Mouse (Mus musculus): ENCODE data around the gene Dpysl4. TPM values are rescaled to one million over a fixed set of nuclear protein-coding genes. Genes with fewer than 3 reads are reported as not detected.
A peak's percentile ranks its signal among the peaks of the same experiment; 100 is the strongest.

The Dpysl4 gene
- total and polyA plus RNA-seq, 3 experiments = not detected

- Histone ChIP-seq H3K4me1 (ENCODE audit: control insufficient read depth in 1 of 2, insufficient read depth in 2 of 2) (no peaks in the 10 kb centered on the region), H3K79me2 (replicated peaks; ENCODE audit: control insufficient read depth, extremely low read depth, insufficient read depth, poor library complexity, severe bottlenecking) (no peaks in the 10 kb centered on the region), H3K9ac (ENCODE audit: insufficient read depth, low read depth) (no peak overlapping the region), H3K27me3 (replicated peaks) (peaks cover 95% of the 10 kb centered on the region), H3K4me3 (replicated peaks in 1 of 3; ENCODE audit: low read depth in 2 of 3, low read length in 2 of 3, poor library complexity in 1 of 3) (no peak overlapping the region), H3K27ac (ENCODE audit: insufficient read depth, low read depth) (no peak overlapping the region), H3K4me2 (ENCODE audit: insufficient read depth, low read depth, poor library complexity, severe bottlenecking) (no peak overlapping the region), H3K36me3 (replicated peaks in 1 of 2; ENCODE audit: control insufficient read depth in 1 of 2, insufficient read depth in 1 of 2, low read length in 1 of 2) (no peaks in the 10 kb centered on the region), H3K9me3 (replicated peaks; ENCODE audit: low read length) (no peaks in the 10 kb centered on the region)
- dilution Hi-C loops (cut with MboI; ENCODE audit: extremely low pct_ligation_motif_present, extremely low pct_unique_long_range_greater_than_20kb, low sequenced_read_pairs) (no loop called here), in situ Hi-C loops (cut with MboI; ENCODE audit: low pct_ligation_motif_present, low pct_unique_long_range_greater_than_20kb, low sequenced_read_pairs) (loop anchor here (25.0 kb wide), 1 partner anchor 385 kb away; no protein-coding TSS in a partner anchor)
- no peak for DNase-seq (ENCODE audit: extremely low read depth)
- TF ChIP-seq ZKSCAN1 (IDR thresholded peaks at IDR 0.05; ENCODE audit: borderline replicate concordance, low read depth, low read length) = no peak
- TF ChIP-seq MAZ (IDR thresholded peaks at IDR 0.05; ENCODE audit: low read depth, low read length) = no peak
- no peak for TF ChIP-seq JUND (conservative IDR thresholded peaks at IDR 0.05; ENCODE audit: low read depth, low read length)
- no peak for TF ChIP-seq GABPA (IDR thresholded peaks at IDR 0.05; ENCODE audit: insufficient replicate concordance, low read depth, low read length)
- no peak for TF ChIP-seq JUN (IDR thresholded peaks at IDR 0.05; ENCODE audit: insufficient read depth, low read depth, low read length)
- TF ChIP-seq MEF2A (IDR thresholded peaks at IDR 0.05; ENCODE audit: borderline replicate concordance, low read depth, low read length) = no peak
- no peak for TF ChIP-seq RAD21 (IDR thresholded peaks at IDR 0.05; ENCODE audit: low read depth, low read length)
- no peak for TF ChIP-seq E2F4 (IDR thresholded peaks at IDR 0.05; ENCODE audit: insufficient replicate concordance, low read depth, low read length)
- no peak for TF ChIP-seq MAX (IDR thresholded peaks at IDR 0.05; ENCODE audit: low read length)
- no peak for TF ChIP-seq TCF12 (IDR thresholded peaks at IDR 0.05; ENCODE audit: low read depth, low read length)
- no peak for TF ChIP-seq USF2 (conservative IDR thresholded peaks at IDR 0.05; ENCODE audit: low read depth, low read length)
- no peak for TF ChIP-seq POLR2A (IDR thresholded peaks at IDR 0.05; ENCODE audit: low read depth, low read length)
- TF ChIP-seq NELFE (IDR thresholded peaks at IDR 0.05; ENCODE audit: low read depth, low read length) = no peak
- TF ChIP-seq CHD2 (IDR thresholded peaks at IDR 0.05; ENCODE audit: low read length) = no peak
These were observed 16.0 kb downstream of the Dpysl4 start for GRCm38 (mm10) chr7:139101826-139102225.

GRCm38 (mm10) chr7:139103960-139104381 lies 18.2 kb downstream of the Dpysl4 start:
- Histone ChIP-seq H3K36me3 (replicated peaks in 1 of 2; ENCODE audit: control insufficient read depth in 1 of 2, insufficient read depth in 1 of 2, low read length in 1 of 2) (no peaks in the 10 kb centered on the region), H3K27ac (ENCODE audit: insufficient read depth, low read depth) (no peak overlapping the region), H3K4me2 (ENCODE audit: insufficient read depth, low read depth, poor library complexity, severe bottlenecking) (no peak overlapping the region), H3K4me3 (replicated peaks in 1 of 3; ENCODE audit: low read depth in 2 of 3, low read length in 2 of 3, poor library complexity in 1 of 3) (no peak overlapping the region), H3K79me2 (replicated peaks; ENCODE audit: control insufficient read depth, extremely low read depth, insufficient read depth, poor library complexity, severe bottlenecking) (no peaks in the 10 kb centered on the region), H3K9ac (ENCODE audit: insufficient read depth, low read depth) (no peak overlapping the region), H3K4me1 (ENCODE audit: control insufficient read depth in 1 of 2, insufficient read depth in 2 of 2) (no peaks in the 10 kb centered on the region), H3K9me3 (replicated peaks; ENCODE audit: low read length) (no peaks in the 10 kb centered on the region), H3K27me3 (replicated peaks) (peaks cover 95% of the 10 kb centered on the region)
- in situ Hi-C loops (cut with MboI; ENCODE audit: low pct_ligation_motif_present, low pct_unique_long_range_greater_than_20kb, low sequenced_read_pairs) (loop anchor here (25.0 kb wide), 1 partner anchor 383 kb away; no protein-coding TSS in a partner anchor), dilution Hi-C loops (cut with MboI; ENCODE audit: extremely low pct_ligation_motif_present, extremely low pct_unique_long_range_greater_than_20kb, low sequenced_read_pairs) (no loop called here)
- TF ChIP-seq ELF1 (IDR thresholded peaks at IDR 0.05; ENCODE audit: low read depth, low read length) (no peak), CTCF (conservative IDR thresholded peaks at IDR 0.05 in 1 of 2, IDR thresholded peaks at IDR 0.05 in 1 of 2; ENCODE audit: low read depth in 2 of 2, low read length in 2 of 2) (peak in 1 of 2 experiments; percentile 60; a peak in 2 of 4 replicates), SMC3 (IDR thresholded peaks at IDR 0.05; ENCODE audit: low read depth, low read length) (peak; percentile 46)
- DNase-seq (ENCODE audit: extremely low read depth) = no peak

Measured in CH12.LX (cell line).